Mouse (Mus musculus) spleen, embryonic (tissue): ENCODE measurements around the gene Ablim2.

Experiments used
- CTCF ChIA-PET: fragments of 350-600 bp; sonication (Branson Sonifier 250); formaldehyde crosslinking; loops from one replicate; lab custom pipeline; 2022; lab: Charles Lee

Ablim2 gene

DNA sequence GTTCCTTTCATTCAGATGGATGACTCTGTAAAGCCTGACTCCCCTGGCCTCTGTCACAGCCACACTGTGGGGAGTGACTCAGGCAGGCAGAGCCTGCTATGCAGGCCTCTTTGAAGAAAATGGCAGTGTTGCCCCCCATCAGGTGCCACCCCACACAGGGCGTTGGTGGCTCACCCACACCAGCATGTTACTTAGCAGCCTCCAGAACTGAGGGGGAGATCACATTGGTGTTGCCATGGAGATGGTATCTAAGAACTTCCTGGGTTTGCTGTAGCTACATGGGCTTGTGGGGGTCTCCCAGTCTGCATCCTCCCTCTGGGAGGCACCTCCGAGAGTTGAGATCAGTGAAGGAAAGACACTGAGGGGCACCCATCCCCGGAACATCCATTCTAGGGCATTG lies 52.8 kb downstream of the Ablim2 start:
- CTCF ChIA-PET: no interaction called here

GRCm38 (mm10) chr5:35811639-35812295 lies 54.1 kb downstream of the Ablim2 start:
- CTCF ChIA-PET: no interaction called here

GRCm38 (mm10) chr5:35814334-35814941 lies 56.8 kb downstream of the Ablim2 start:
- CTCF ChIA-PET: no interaction called here

DNA sequence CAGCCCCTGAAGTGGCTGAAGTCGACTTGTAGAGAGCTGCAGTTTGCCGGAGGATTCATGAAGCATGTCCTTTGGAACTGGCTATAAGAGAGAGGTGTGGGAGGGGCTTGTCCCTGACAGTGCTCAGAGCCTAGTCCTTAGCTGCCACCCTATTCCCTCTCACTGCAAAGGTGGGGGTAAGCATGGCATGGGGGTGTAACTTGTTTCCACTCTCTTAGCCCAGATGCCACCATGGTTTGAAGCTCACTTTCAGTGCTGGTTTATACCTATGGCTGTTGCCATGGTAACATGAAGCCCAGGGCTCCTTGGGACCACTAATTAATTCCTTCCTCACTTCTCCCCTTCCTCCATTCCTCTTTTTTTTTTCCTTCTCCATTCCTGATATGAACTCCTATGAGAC lies 57.4 kb downstream of the Ablim2 start:
- CTCF ChIA-PET: no interaction called here

DNA sequence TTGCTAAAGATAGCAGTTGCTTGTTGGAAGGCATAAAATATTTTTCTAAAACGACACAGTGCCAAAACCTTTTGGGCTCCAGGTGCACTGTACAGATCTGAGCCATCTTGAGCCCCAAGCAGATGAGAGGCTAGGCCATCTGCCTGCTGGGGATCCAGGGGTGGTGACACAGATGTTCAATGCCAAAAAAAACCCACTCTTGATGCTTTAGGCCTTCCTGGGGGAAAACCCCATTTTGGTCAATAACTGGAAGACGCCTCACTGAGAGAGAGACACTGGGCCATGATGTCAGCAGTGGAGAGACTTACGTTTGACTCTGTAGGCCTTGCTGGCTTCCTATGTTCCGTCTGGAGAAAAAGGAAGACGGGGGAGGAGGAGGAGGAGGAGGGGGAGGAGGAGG lies 59.6 kb downstream of the Ablim2 start:
- CTCF ChIA-PET: no interaction called here

DNA sequence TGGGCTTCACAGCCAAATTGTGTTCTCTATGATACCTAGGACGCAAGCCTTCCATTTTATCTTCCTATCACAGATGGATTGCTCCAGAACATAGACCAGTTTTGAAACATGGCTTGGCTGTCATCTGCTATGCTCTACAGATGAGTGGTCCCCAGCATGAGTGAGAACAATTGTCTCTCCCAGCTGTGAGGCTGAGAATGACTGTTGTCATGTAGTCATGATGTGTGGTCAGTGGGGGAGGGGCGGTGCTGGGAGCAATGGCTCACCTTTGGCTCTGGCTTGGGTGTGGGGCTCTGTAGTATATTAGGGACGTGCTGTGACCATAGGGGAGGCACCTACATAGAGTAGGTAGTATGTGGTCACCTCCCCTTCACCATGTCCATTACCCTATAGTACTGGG lies 60.2 kb downstream of the Ablim2 start:
- CTCF ChIA-PET: no interaction called here

- CTCF ChIA-PET: no interaction called here
Measured at GRCm38 (mm10) chr5:35822721-35823120, 65.0 kb downstream of the Ablim2 start.

DNA sequence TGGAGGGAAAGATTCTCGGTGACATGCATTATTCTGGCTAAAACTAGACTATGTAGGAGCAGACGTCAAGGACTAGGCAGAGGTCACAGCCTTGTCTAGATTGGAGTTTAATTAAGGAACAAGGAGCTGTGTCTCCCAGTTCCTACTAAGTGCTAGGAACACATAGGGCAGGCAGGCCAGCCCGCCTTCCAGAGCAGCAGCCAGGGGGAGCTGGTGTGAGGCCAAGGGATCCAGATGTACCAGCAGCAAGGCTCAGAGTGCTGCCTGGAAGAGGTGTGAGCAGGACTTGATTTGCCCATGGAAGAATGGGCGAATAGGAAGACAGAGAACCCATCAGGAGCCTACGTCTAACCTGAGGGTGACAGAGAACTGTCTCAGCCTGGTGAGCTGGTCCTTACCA lies 68.8 kb downstream of the Ablim2 start:
- CTCF ChIA-PET: no interaction called here

DNA sequence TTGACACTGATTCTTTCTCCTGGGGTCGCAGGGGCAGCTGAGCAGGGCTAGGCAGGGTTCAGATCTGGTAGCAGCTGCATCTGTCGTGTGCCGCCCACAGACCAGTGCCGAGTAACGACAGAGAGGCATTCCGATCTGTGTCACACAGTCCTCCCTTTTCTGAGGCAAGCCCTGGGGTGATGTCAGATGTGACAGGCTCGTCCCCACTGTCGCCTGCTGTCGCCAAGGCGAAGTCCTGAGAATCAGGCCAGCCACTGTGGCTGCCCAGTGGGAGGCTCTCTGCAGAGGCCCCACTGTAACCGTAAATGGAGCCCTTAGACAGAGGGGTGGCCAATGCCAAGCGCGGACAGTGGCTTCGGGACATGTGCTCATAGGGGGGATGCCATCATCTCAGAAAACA lies 69.4 kb downstream of the Ablim2 start:
- CTCF ChIA-PET: no interaction called here

GRCm38 (mm10) chr5:35827856-35828255 lies 70.2 kb downstream of the Ablim2 start:
- CTCF ChIA-PET: no interaction called here

- CTCF ChIA-PET: no interaction called here
Measured at GRCm38 (mm10) chr5:35830101-35830500, 72.4 kb downstream of the Ablim2 start.

DNA sequence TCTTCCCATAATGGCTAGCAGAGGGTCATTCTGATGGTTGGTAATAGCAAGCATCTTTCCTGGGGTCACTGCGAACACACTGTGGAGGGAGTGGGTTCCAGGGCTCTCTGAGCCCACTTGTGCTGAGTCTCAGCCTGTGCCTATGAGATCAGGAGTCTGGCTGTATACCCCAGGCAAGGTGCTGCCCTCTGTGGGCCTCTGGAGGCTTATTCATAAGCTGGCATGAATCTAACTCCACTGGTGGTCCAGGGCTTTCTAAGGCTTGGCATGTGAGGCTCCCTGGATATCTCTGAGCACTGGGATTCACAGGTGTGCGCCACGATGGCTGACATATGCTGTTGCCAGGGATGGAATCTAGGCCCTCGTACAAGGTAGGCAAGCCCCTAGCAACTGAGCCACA lies 76.2 kb downstream of the Ablim2 start:
- CTCF ChIA-PET: no interaction called here

DNA sequence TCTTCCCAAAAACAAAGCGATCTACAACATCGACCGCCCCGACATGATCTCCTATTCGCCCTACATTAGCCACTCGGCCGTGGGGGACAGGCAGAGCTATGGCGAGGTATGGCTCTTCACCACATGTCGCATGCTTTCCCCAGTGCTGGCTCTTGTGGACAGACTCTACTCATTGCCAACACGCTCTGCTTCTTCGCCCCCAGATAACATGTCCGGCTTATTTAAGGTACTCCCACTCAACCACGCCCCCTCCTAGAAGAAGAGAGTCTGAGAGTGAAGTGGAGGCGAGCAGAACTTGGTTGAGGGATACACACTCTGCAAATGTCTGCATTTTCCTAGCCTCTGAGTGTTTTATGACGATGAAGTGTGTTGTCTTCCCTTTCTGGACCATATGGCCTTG lies 79.3 kb downstream of the Ablim2 start:
- CTCF ChIA-PET: no interaction called here

DNA sequence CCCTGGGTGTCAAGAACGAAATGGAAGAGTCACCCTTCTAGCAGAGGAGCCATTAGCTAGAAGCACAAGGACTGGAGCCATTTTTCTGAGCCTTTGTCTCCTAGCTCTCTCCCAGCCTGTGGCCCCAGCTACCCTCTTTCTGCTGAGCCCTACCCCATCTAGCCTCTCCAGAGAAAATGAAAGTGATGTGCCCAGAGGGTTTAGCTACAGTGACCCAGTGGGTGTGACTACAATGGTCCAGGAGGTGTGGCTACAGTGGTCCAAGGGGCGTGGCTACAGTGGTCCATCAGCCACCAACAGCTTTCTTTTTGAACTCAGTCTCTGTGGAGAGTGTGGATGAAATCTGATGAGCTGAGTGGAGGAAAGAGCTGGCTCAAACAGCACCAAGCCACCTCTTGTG lies 81.6 kb downstream of the Ablim2 start:
- CTCF ChIA-PET: no interaction called here

- CTCF ChIA-PET: no interaction called here
Measured at GRCm38 (mm10) chr5:35851485-35851884, 93.8 kb downstream of the Ablim2 start.

DNA sequence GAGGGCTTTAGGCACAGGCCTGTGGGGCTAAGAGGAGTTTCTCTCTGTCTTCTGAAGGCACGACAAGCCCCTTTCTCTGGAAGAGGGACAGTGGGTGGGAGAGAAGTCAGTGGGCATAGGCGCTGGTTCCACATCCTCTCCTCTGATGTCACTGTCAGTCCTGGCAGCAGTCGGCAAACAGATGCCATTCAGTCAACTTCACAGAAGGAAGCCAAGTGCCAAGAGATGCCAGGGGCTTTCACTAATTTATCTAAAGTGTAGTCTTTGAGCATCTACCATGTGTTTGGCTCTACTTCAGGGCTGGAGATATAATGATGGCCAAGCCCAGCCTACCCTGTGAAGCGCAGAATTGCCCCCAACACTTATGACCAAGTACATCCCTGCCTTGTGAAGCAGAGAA lies 95.8 kb downstream of the Ablim2 start:
- CTCF ChIA-PET: no interaction called here

DNA sequence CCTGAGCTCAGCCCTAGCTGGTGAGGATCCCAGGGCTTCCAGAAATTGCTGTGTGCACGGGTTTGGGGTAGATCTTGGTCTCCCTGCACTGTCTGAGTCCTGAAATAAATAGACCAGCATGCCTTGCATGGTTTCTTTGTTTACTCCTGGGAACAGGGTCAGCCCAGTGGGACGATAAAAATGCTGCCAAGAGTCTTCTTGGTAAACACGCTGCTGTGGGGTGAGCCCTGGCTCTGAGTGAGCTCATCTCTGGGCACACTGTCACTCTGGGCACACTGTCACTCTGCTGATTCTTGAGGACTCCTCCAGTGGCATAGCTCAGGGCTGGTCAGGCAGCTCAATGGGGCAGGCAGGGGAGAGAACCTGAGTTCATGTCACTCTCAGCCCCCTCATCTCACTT lies 98.6 kb downstream of the Ablim2 start:
- CTCF ChIA-PET: interaction anchor here (0.7 kb wide), 1 partner anchor 96 kb away, joined by 3 read pairs; no protein-coding TSS in a partner anchor

GRCm38 (mm10) chr5:35858069-35858468 lies 100.4 kb downstream of the Ablim2 start:
- CTCF ChIA-PET: no interaction called here

DNA sequence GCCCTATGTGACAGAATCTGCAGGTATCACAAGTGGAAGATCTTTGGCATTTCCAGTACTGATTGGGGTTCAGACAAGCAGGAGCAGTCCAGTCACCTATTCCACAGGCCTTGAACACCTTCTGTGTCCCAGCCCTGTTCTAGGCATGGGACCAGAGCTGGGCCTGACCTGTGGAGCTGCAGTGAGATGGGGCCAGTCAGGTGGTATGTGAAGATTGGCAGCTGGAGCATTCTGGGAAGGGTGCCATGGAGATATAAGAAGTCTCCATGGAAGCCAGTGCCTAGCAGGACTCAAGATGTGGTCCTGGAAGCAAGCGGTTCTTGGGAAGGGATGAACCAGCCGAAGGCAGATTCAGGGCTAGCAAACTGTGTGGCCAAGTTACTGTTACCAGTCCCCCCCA lies 103.8 kb downstream of the Ablim2 start:
- CTCF ChIA-PET: no interaction called here

DNA sequence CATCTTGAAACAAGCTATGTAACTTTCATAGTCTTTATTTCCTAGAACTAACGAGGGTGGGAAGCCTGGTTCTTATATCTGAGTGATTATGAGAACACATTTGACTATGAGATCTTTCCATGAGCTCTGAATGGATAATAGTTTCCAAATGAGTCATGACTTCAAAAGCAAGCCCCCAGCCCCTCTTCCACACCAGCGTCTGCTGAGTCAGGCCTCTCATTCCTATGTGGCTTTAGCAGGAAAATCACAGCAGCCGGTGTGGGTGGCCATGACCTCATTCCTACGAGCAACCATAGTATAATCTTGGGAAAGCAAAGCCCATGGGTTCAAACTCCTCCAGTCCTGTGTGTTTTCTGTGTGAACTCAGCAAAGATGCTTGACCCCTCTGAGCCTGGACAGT lies 112.3 kb downstream of the Ablim2 start:
- CTCF ChIA-PET: no interaction called here

DNA sequence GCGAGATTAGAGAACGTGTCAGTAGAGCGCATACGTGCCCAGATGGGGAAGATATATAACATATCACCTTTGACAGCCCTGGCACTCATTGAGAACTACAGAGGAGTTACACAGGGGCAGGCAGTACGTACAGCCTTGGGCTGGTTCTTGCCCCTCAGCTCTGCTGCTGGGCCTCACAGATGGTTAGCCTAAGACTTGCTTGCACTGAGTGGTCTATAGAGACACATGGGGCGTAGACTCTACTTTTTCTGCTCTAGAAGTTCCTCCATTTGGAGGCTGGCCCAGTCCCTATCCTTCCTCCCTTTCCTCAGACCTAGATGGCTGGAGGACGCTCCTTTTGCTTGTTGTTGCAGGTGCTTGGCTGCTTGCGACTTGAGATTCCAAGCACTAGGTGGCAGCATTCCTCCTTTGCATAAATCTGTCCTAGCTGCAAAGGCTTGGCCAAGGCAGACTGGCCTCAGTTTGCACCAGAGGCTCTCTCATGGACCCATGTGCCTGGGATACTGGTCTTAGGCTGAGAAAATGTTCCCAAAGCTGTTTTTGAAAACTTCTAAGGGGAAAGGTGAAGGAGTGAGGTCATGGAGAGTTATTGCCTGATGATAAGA lies 112.8 kb downstream of the Ablim2 start:
- CTCF ChIA-PET: interaction anchor here (0.7 kb wide), 1 partner anchor 42 kb away, joined by 3 read pairs; no protein-coding TSS in a partner anchor

DNA sequence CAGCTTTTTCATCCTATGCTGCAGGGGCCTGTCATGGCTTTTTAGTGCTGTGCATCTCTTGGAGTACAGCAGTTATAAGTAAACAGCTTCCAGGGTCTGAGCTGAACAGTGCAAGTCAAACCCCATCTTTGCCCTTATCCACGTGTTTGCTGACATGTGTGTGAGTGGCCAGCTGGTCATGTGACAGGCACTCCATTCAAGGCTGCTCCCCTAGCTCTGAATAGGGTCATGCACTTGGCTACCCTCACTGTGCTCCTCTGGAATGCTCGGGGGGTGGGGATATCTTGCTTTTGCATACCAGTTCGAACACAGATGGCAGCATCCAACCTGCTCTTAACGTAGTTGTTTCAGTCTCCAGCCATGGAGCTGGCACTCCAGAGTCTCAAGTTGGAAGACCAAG lies 115.7 kb downstream of the Ablim2 start:
- CTCF ChIA-PET: interaction anchor here (0.8 kb wide), 1 partner anchor 15 kb away, joined by 3 read pairs; no protein-coding TSS in a partner anchor

DNA sequence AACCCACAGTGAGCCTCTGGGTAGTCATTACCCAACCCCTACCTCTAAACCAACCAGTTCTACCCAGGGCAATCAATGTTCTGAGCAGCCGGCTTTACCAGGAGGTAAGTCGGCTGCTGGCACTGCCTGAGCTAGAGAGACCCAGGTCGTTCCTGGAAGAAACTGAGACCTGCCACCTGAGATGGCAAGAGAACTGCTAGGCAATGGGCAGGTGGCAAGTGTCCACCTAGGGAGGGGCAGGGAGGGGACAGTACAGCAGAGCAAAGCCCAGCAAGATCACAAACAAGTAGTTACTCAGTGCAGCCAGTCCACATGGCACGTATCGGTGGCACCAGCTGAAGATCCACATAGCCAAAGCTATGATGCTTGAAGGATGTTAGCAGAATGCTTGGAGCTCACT lies 118.6 kb downstream of the Ablim2 start:
- CTCF ChIA-PET: no interaction called here
